Mouse (Mus musculus) WW6 (cell line): ENCODE measurements around the gene 1810049J17Rik.

Experiments used
- DNase-seq: peaks from one replicate; pipeline ENCODE4 v3.0.0-alpha.2; 2013; ENCODE audit warnings: low read depth, low spot score

The 1810049J17Rik gene

GRCm38 (mm10) chr15:12310676-12311075, 11.0 kb downstream of the 1810049J17Rik start:
- no peak for DNase-seq

GRCm38 (mm10) chr15:12308539-12308938, 13.2 kb downstream of the 1810049J17Rik start:
- DNase-seq: no peak

GRCm38 (mm10) chr15:12307114-12307513, 14.6 kb downstream of the 1810049J17Rik start:
- DNase-seq: no peak

- DNase-seq: no peak
Measured at GRCm38 (mm10) chr15:12306188-12307071, 15.3 kb downstream of the 1810049J17Rik start.

- no peak for DNase-seq
Measured at GRCm38 (mm10) chr15:12301771-12302170, 19.9 kb downstream of the 1810049J17Rik start.

GRCm38 (mm10) chr15:12298231-12298737, 23.4 kb downstream of the 1810049J17Rik start:
- DNase-seq: no peak

GRCm38 (mm10) chr15:12296228-12296627, 25.5 kb downstream of the 1810049J17Rik start:
- no peak for DNase-seq

GRCm38 (mm10) chr15:12291757-12292156, 29.9 kb downstream of the 1810049J17Rik start:
- no peak for DNase-seq

- no peak for DNase-seq
Measured at GRCm38 (mm10) chr15:12290330-12290729, 31.4 kb downstream of the 1810049J17Rik start.

- no peak for DNase-seq
Measured at GRCm38 (mm10) chr15:12285535-12285809, 36.2 kb downstream of the 1810049J17Rik start.

- no peak for DNase-seq
Measured at GRCm38 (mm10) chr15:12284794-12285534, 36.7 kb downstream of the 1810049J17Rik start.

GRCm38 (mm10) chr15:12279816-12280215, 41.9 kb downstream of the 1810049J17Rik start:
- DNase-seq: no peak

GRCm38 (mm10) chr15:12275091-12275623, 46.5 kb downstream of the 1810049J17Rik start:
- no peak for DNase-seq

GRCm38 (mm10) chr15:12274053-12274769, 47.5 kb downstream of the 1810049J17Rik start:
- DNase-seq: no peak

- no peak for DNase-seq
Measured at GRCm38 (mm10) chr15:12273325-12274052, 48.2 kb downstream of the 1810049J17Rik start.
